Mouse (Mus musculus) CD8-positive naive resting alpha-beta T cell, adult 57 days (primary cell): ENCODE measurements around the gene Nipal1. TPM values are rescaled to one million over a fixed set of nuclear protein-coding genes. Genes with fewer than 3 reads are reported as not detected.

Experiments
- total RNA-seq: library from RNA; stranded (reverse); gene quantifications from one replicate; pipeline ENCODE4 v1.2.4, GENCODE M21; 2023

Gene Nipal1
- total RNA-seq: 12.6 TPM

DNA sequence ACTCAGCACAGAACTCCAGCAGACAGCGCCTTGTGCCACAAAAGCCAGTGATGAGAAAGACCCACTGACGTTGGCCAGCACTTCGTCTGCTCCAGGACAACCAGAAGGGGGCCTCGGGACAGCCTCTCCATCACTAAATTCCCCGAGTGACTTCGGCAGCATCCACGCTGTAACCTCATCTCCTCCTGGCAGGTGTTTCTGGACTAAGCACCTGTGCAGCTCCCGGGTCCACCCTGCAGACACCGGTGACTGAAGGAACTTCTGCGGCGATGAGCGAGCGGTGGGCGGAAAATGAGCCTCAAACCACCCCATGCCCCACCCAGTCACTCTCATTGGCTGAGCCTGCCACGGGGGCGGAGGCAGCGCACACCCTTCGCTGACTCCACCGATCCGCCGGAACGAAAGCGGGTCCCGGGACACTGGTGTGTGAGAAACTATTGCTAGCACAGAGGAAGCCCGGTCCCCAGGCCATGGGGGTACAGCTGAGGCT, at the start of gene Nipal1:
TSS of gene Nipal1 (plus strand) at position 378 of the 490 bp plus-strand sequence.

DNA sequence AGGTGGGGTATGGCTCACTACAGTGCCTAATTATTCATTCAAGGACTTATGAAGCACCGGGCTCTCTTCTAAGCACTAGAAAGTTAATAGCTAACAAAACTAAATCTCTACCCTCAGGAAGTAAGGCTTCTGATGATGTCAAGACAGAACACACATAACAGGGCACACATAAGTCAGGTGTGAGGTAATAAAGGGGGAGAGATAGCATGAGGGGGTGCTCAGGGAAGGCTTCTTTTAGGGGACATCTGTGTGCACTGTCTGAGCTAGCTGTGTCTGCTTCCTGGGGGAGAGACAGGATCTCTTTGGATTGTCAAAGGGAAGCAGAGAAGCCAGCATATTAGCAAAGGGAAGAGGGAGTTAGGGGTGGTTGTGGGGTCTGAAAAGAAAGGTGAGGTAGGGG, 3.4 kb upstream of the Nipal1 start, which contains the start of gene Cnga1:
TSS of gene Cnga1 (minus strand) at position 101 of the 400 bp plus-strand sequence.

Other genes with a start within 250 kb of the Nipal1 start
- gene Corin, start 143.3 kb upstream of the Nipal1 start, total RNA-seq: not detected
- gene Nfxl1, start 88.1 kb upstream of the Nipal1 start, total RNA-seq: 10.4 TPM
- gene Zar1, start 66.5 kb upstream of the Nipal1 start, total RNA-seq: not detected
- gene Gm5868, start 60.2 kb upstream of the Nipal1 start, total RNA-seq: not detected
- 18.6 TPM for gene Cnga1, start 3.5 kb upstream of the Nipal1 start, total RNA-seq
- 184 TPM for gene Txk, start 105.0 kb downstream of the Nipal1 start, total RNA-seq
- 27.2 TPM for gene Tec, start 220.7 kb downstream of the Nipal1 start, total RNA-seq